Mouse (Mus musculus) ES-Bruce4 (cell line): ENCODE measurements around the gene Fam155a.

Experiments used
- CTCF ChIP-seq: IDR thresholded peaks from one replicate; pipeline ENCODE4 v1.8.1; 2011; ENCODE audit warnings: low read depth, low read length
- EP300 ChIP-seq: IDR thresholded peaks from 2 replicates; pipeline ENCODE4 v1.6.1; 2011; ENCODE audit warnings: low read depth, low read length; ENCODE audit not compliant: insufficient read depth
- POLR2A ChIP-seq: IDR thresholded peaks from one replicate; pipeline ENCODE4 v1.8.1; 2011; ENCODE audit warnings: low read length; ENCODE audit not compliant: insufficient read depth

GRCm38 (mm10) chr8:9580192-9580591, 190.8 kb downstream of the Fam155a start:
- TF ChIP-seq CTCF (no peak), POLR2A (no peak), EP300 (no peak)
